Mouse (Mus musculus) WW6 (cell line): ENCODE measurements around the gene C3ar1.

Experiments
- DNase-seq: peaks from one replicate; pipeline ENCODE4 v3.0.0-alpha.2; 2013; ENCODE audit warnings: low read depth, low spot score

Gene C3ar1

DNA sequence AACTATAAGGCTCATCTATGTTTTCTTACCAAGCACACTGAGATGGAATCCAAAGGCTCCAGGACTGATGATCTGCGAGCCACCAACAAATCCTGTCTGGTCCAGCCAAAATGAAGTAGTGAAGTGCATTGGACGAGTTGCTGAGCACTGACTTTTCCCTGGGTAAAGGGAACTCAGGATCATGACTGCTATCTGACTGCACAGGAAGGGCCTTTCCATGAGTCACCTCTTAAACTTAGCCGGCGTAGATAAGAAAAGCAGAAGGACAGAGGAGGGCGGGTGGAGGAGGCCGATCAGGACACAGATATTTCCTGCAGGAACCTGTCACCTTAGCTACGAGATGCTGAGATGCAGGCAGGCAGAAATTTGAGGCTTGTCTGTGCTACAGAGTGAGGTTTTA is at the start of gene C3ar1:
C3ar1 (minus strand) TSS at position 207 of the 400 bp plus-strand sequence.
- no peak for DNase-seq

- DNase-seq, result peak; percentile 61
Measured at GRCm38 (mm10) chr6:122892442-122893049, 36.6 kb upstream of the C3ar1 start.

DNA sequence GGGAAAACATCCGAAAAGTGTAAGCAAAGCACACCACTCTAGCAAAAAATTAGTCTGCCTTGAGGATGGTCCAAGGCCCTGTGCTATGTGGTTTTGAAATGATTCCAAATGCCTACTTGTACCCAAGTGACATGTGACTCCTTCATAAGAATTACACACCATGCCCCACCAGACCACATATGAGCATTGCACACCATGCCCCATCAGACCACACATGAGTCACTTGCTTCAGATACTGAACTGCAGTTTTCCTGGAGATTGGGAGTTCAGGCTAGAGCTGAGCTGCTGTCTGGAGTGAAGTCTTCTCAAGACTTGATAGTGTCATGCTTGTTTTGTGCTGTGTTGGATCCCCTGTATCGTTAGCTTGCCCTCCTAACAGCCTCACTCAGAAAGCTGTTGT is 33.6 kb upstream of the C3ar1 start:
- DNase-seq, result no peak

DNA sequence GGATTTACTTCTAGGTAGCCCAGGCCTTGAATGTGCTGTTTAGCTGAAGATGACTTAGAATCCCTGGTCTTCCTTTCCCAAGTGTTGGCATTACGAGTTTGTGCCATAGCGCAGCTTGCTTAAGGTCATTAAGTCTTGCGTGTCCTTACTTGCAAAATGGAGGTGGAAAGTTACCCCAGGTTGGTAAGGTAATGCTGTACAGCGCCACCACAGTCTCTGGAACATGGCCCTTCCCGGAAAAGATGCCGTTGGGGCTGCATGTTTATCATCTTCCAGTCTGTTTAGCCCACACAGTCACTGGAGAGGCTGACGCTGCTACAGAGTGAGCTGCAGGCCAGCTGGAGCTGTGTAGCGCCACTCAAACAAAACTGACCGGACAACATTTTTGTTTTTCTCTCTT is 27.6 kb upstream of the C3ar1 start:
- DNase-seq, result no peak

DNA sequence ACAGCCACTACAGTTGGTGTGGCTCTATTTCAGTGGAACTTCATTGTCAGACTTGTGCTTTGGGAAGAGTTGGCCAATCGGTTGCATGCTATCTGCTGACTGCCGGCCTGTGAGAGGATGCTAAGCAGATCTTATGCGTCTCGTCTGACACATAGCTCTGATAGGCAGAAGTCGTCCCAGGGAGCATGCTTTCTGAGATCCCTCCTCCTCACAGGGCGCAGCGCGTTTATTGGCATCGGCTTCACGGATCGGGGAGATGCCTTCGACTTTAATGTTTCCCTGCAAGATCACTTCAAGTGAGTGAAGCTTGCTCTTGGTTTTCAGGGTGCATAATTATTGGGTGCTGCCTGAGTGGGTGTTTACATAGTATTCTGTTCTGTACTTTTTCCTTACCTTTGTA is 25.3 kb upstream of the C3ar1 start:
- no peak for DNase-seq

DNA sequence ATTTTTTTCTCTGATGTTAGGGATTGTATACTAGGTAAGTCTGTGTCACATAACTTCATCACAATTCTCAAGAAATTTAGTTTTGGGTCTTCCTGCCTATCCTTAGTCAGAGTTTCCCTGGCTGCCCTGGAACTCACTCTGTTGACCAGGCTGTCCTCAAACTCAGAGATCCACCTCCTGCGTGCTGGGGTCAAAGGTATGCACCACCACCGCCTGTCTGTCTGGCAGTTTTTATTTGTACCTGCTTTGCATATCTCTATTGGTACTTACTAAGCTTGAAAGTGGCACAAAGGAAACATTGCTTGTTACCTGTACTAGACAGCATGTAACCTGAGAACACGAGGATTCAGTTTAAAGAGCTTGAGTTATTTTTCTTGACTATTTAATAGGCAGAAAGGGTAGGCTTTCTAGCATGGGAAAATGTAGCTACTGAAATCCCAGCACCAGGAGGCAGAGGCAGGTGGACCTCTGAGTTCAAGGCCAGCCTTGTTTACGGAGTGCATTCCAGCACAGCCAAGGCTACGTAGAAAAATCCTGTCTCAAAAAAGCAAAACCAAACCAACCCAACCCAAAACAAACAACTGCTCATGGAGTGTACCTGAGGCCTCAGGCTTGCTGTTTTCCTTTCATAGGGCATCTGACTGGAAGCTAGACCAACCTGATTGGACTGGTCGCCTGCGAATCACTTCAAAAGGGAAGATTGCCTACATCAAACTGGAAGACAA is 24.0 kb upstream of the C3ar1 start:
- DNase-seq, result no peak

- DNase-seq, result no peak
Measured at GRCm38 (mm10) chr6:122879141-122879735, 23.3 kb upstream of the C3ar1 start.

- DNase-seq, result no peak
Measured at GRCm38 (mm10) chr6:122874720-122875389, 18.9 kb upstream of the C3ar1 start.

- peak; percentile 94 for DNase-seq
Measured at GRCm38 (mm10) chr6:122873871-122874719, 18.1 kb upstream of the C3ar1 start, which contains the start of gene Necap1. Gene Necap1 (plus strand): TSS chr6:122874474.

- no peak for DNase-seq
Measured at GRCm38 (mm10) chr6:122872800-122873199, 16.8 kb upstream of the C3ar1 start.

DNA sequence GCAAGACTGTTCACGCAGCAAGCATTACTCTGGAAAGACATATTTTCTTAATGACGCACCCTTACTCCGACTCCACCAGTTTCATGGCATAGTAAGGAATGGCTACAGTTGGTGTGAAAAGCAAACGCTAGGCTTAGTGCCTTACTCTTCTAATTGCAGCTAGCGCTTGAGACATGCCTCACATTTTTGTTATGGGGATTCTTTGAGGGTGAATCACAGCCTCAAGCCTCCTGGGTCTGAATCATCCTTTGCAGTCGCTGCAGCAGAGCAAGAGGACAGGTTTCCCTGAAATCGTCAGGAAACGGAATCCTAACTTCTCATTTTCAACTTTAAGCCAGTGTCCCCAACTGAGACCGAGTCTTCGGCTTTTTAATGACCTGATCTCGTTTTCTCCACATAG is 13.9 kb upstream of the C3ar1 start:
- no peak for DNase-seq

GRCm38 (mm10) chr6:122867914-122868313 is 12.0 kb upstream of the C3ar1 start:
- DNase-seq, result no peak

- DNase-seq, result no peak
Measured at GRCm38 (mm10) chr6:122862871-122863270, 6.9 kb upstream of the C3ar1 start.

DNA sequence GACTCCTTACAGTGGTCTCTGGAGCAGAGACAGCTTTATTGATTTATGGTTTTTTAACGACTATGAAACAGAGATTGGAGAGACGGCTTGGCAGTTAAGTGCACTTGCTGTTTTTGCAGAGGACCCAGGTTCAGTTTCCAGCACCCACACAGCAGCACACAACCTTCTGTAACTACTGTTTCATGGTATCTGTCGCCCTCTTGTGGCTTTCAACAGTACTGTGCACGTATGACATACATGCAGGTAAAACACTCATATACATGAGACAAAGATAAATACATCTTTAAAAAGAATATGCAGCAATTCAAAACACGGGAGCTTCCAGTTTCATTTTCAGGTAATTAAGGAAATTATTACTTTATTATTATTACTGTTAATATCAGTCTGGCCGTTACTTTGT is 6.5 kb upstream of the C3ar1 start:
- no peak for DNase-seq

- DNase-seq, result no peak
Measured at GRCm38 (mm10) chr6:122854552-122854951, 1.4 kb downstream of the C3ar1 start.

GRCm38 (mm10) chr6:122852696-122853095 is 3.3 kb downstream of the C3ar1 start:
- DNase-seq, result no peak

DNA sequence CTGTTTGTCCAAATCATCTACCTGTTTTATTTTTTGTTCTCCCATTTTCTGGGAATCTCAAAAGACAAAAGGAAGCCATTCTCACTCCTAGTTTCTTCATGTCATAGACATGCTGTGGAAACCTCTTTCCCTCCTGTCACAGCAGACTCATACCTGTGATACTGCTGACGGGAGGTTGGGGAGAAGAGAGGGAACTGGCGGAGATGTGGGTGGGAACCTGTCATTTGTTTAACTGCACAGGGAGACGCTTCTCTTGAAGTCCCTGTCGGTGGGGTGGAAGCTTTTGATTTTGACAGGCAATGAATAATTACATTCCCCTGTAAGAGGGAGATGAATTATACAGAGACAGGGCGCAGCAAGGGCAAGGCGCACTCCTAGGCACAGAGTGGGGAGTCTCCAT is 12.2 kb downstream of the C3ar1 start:
- DNase-seq, result no peak

DNA sequence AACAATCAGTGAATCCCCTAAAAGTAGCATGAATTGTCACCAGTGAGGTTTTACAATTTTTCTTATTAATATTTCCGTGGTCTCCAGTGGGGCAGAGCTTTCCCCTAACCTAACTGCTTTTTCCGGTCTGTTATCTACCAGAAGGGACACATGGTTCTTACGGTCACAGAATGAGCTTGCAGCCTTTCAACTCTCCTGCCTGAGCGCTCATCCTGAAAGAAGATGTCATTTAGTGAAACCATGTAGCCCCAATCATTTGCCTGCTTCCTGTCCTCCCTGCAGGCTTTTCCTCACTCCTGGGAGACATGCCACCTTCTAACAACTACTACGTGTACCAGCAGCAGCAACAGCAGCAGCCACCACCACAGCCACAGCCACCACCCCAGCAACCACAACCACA is 18.4 kb downstream of the C3ar1 start:
- no peak for DNase-seq

GRCm38 (mm10) chr6:122836974-122837373 is 19.0 kb downstream of the C3ar1 start:
- no peak for DNase-seq

DNA sequence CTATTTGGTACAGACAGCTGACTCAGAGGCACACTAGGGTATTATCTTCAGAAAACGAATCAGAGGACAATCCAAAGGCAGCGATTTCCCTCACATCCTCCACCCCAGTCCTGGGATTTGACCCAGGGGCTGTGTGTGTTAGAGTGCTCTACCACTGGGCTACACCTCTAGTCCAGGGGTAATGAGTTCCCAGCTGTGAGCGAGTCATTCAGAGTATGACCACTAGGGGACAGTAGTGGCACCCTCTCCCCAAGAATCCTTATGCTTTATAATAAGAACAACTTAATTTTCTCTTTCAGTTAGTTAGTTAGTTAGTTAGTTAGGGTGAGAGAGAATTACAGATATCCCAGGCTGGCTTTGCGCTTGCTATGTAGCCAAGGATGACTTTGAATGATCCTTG is 21.6 kb downstream of the C3ar1 start:
- DNase-seq, result no peak

- no peak for DNase-seq
Measured at GRCm38 (mm10) chr6:122832880-122833279, 23.1 kb downstream of the C3ar1 start.

DNA sequence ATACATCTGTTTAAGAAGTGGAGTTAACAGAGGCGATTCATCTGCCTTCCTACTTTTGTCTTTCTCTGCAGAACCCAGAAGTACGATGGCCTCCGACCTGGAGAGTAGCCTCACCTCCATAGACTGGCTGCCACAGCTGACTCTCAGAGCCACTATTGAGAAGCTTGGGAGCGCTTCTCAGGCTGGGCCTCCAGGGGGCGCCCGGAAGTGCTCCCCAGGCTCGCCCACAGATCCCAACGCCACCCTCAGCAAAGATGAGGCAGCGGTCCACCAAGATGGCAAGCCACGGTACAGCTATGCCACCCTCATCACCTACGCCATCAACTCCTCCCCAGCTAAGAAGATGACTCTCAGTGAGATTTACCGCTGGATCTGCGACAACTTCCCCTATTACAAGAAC is 27.9 kb downstream of the C3ar1 start:
- DNase-seq, result no peak
